Mouse (Mus musculus): ENCODE data around the gene Cib3. TPM values are rescaled to one million over a fixed set of nuclear protein-coding genes. Genes with fewer than 3 reads are reported as not detected.

Cib3 gene
- total and polyA plus RNA-seq, 3 experiments: not detected

DNA sequence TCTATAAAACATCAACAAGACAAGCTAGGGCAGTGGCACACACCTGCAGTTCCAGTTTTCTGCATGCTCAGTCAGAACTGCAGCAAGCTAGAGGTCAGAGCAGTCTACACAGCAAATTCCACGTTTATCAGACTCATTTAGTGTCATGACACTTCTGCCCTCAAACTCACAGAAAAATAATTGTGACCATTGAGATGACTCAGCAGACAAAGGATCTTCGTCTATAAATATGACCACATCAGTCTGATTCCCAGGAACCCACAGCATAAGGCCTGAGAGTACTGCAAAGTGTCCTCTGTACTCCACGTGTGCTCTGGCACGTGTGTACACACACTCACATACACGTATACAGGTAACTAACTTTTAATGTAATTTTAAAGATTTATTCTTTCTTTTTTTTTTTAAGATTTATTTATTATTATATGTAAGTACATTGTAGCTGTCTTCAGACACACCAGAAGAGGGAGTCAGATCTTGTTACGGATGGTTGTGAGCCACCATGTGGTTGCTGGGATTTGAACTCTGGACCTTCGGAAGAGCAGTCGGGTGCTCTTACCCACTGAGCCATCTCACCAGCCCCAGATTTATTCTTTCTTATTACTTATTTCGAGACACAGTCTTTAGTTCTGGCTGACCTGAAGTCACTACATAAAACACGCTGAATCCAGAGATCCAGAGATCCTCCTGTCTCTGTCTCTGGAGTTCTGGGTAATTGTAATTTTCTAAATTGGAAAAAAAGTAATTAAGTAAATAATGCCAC, 6.3 kb upstream of the Cib3 start:
- peaks cover 27 to 31% of the 10 kb centered on the region in 2 experiments for H3K36me3 ChIP-seq (replicated peaks in 1 of 2; ENCODE audit: control insufficient read depth in 1 of 2, insufficient read depth in 1 of 2, low read length in 1 of 2)
- H3K27ac ChIP-seq (ENCODE audit: insufficient read depth, low read depth): no peak overlapping the region
- no peaks in the 10 kb centered on the region for H3K27me3 ChIP-seq (replicated peaks)
- H3K4me3 ChIP-seq (replicated peaks in 1 of 3; ENCODE audit: low read depth in 2 of 3, low read length in 2 of 3, poor library complexity in 1 of 3): peak overlapping the region in 2 of 3 experiments; percentile 43 to 75
- H3K9me3 ChIP-seq (replicated peaks; ENCODE audit: low read length): no peaks in the 10 kb centered on the region
- dilution Hi-C loops (cut with MboI; ENCODE audit: extremely low pct_ligation_motif_present, extremely low pct_unique_long_range_greater_than_20kb, low sequenced_read_pairs): no loop called here
- H3K4me2 ChIP-seq (ENCODE audit: insufficient read depth, low read depth, poor library complexity, severe bottlenecking): peak overlapping the region; percentile 38; the same call in 1 of the 2 replicates
- peaks cover 16% of the 10 kb centered on the region for H3K79me2 ChIP-seq (replicated peaks; ENCODE audit: control insufficient read depth, extremely low read depth, insufficient read depth, poor library complexity, severe bottlenecking)
- DNase-seq (ENCODE audit: extremely low read depth): no peak
- 0 out of 2 replicates have a peak overlapping the region, but pooled peaks have one; percentile 30 for H3K9ac ChIP-seq (ENCODE audit: insufficient read depth, low read depth)
- TF ChIP-seq MAZ (IDR thresholded peaks at IDR 0.05; ENCODE audit: low read depth, low read length) (no peak), MEF2A (IDR thresholded peaks at IDR 0.05; ENCODE audit: borderline replicate concordance, low read depth, low read length) (no peak), NRF1 (IDR thresholded peaks at IDR 0.05; ENCODE audit: low read depth, low read length) (no peak), USF1 (IDR thresholded peaks at IDR 0.05; ENCODE audit: low read depth, low read length) (no peak), MAFK (IDR thresholded peaks at IDR 0.05; ENCODE audit: insufficient replicate concordance, low read length) (no peak)
- in situ Hi-C loops (cut with MboI; ENCODE audit: low pct_ligation_motif_present, low pct_unique_long_range_greater_than_20kb, low sequenced_read_pairs): loop anchor here (5.0 kb wide), 1 partner anchor 42 kb away; no protein-coding TSS in a partner anchor
- H3K4me1 ChIP-seq (ENCODE audit: control insufficient read depth in 1 of 2, insufficient read depth in 2 of 2): peaks cover 3 to 38% of the 10 kb centered on the region in 2 experiments; a peak in 3 of 4 replicates

DNA sequence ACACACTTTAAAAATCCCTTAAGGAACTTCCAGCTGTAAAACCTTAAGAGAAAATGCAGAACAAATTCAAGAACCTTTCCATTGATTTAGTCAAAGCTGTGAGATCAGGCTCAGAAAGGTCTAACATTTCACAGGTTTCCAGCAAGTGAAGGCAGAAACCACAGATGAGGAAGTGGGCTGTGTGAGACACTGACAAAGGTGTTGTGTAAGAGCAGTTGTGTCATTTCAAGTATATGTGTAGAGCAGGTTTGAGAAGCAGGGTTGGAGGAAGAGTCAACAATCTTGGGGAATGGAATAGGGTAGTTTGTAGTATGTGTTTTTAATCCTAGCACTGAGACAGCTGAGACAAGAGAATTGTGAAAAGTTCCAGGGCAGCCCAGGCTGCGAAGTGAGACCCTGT, 3.2 kb upstream of the Cib3 start:
- Histone ChIP-seq H3K4me3 (replicated peaks in 1 of 3; ENCODE audit: low read depth in 2 of 3, low read length in 2 of 3, poor library complexity in 1 of 3) (no peak overlapping the region), H3K36me3 (replicated peaks in 1 of 2; ENCODE audit: control insufficient read depth in 1 of 2, insufficient read depth in 1 of 2, low read length in 1 of 2) (peaks cover 0 to under 1% of the 10 kb centered on the region in 2 experiments), H3K9ac (ENCODE audit: insufficient read depth, low read depth) (no peak overlapping the region), H3K4me2 (ENCODE audit: insufficient read depth, low read depth, poor library complexity, severe bottlenecking) (no peak overlapping the region), H3K79me2 (replicated peaks; ENCODE audit: control insufficient read depth, extremely low read depth, insufficient read depth, poor library complexity, severe bottlenecking) (peaks cover 13% of the 10 kb centered on the region), H3K4me1 (ENCODE audit: control insufficient read depth in 1 of 2, insufficient read depth in 2 of 2) (peaks cover 3 to 34% of the 10 kb centered on the region in 2 experiments; a peak in 3 of 4 replicates), H3K27ac (ENCODE audit: insufficient read depth, low read depth) (no peak overlapping the region), H3K9me3 (replicated peaks; ENCODE audit: low read length) (no peaks in the 10 kb centered on the region), H3K27me3 (replicated peaks) (no peaks in the 10 kb centered on the region)
- in situ Hi-C loops (cut with MboI; ENCODE audit: low pct_ligation_motif_present, low pct_unique_long_range_greater_than_20kb, low sequenced_read_pairs): loop anchor here (5.0 kb wide), 1 partner anchor 39 kb away; no protein-coding TSS in a partner anchor
- dilution Hi-C loops (cut with MboI; ENCODE audit: extremely low pct_ligation_motif_present, extremely low pct_unique_long_range_greater_than_20kb, low sequenced_read_pairs): no loop called here
- DNase-seq (ENCODE audit: extremely low read depth): peak; percentile 69
- TF ChIP-seq ZNF384 (IDR thresholded peaks at IDR 0.05; ENCODE audit: low read depth, low read length) (no peak), CHD2 (IDR thresholded peaks at IDR 0.05; ENCODE audit: low read length) (no peak), CTCF (conservative IDR thresholded peaks at IDR 0.05 in 1 of 2, IDR thresholded peaks at IDR 0.05 in 1 of 2; ENCODE audit: low read depth in 2 of 2, low read length in 2 of 2) (no peak), USF2 (conservative IDR thresholded peaks at IDR 0.05; ENCODE audit: low read depth, low read length) (no peak), ETS1 (conservative IDR thresholded peaks at IDR 0.05; ENCODE audit: low read depth, low read length) (peak; percentile 59), TCF12 (IDR thresholded peaks at IDR 0.05; ENCODE audit: low read depth, low read length) (no peak), IRF4 (IDR thresholded peaks at IDR 0.05; ENCODE audit: low read depth, low read length) (peak; percentile 73), KAT2A (IDR thresholded peaks at IDR 0.05; ENCODE audit: insufficient replicate concordance, low read length) (no peak), MYC (IDR thresholded peaks at IDR 0.05; ENCODE audit: low read depth, low read length) (no peak), POLR2AphosphoS2 (IDR thresholded peaks at IDR 0.05; ENCODE audit: low read depth, low read length) (no peak), HCFC1 (IDR thresholded peaks at IDR 0.05; ENCODE audit: low read depth, low read length) (no peak), JUN (IDR thresholded peaks at IDR 0.05; ENCODE audit: insufficient read depth, low read depth, low read length) (no peak), GABPA (IDR thresholded peaks at IDR 0.05; ENCODE audit: insufficient replicate concordance, low read depth, low read length) (no peak), NELFE (IDR thresholded peaks at IDR 0.05; ENCODE audit: low read depth, low read length) (no peak), MEF2A (IDR thresholded peaks at IDR 0.05; ENCODE audit: borderline replicate concordance, low read depth, low read length) (0 out of 2 replicates have a peak, but pooled peaks have one; percentile 35), SMC3 (IDR thresholded peaks at IDR 0.05; ENCODE audit: low read depth, low read length) (no peak), ZC3H11A (IDR thresholded peaks at IDR 0.05; ENCODE audit: low read depth, low read length) (no peak), ZMIZ1 (IDR thresholded peaks at IDR 0.05; ENCODE audit: low read depth, low read length) (no peak), RCOR1 (conservative IDR thresholded peaks at IDR 0.05; ENCODE audit: low read depth, low read length) (no peak), RAD21 (IDR thresholded peaks at IDR 0.05; ENCODE audit: low read depth, low read length) (no peak), ZKSCAN1 (IDR thresholded peaks at IDR 0.05; ENCODE audit: borderline replicate concordance, low read depth, low read length) (no peak), TBP (conservative IDR thresholded peaks at IDR 0.05; ENCODE audit: low read depth, low read length) (no peak), SIN3A (IDR thresholded peaks at IDR 0.05; ENCODE audit: low read length) (0 out of 2 replicates have a peak, but pooled peaks have one; percentile 38), UBTF (IDR thresholded peaks at IDR 0.05; ENCODE audit: low read depth, low read length) (no peak), EP300 (IDR thresholded peaks at IDR 0.05; ENCODE audit: low read length) (peak; percentile 85), ELF1 (IDR thresholded peaks at IDR 0.05; ENCODE audit: low read depth, low read length) (peak; percentile 56; the same call in 1 of the 2 replicates)

All from CH12.LX (cell line).